Mouse (Mus musculus) embryonic facial prominence, embryonic 15.5 days (tissue): ENCODE measurements around the gene Gm36210. TPM values are rescaled to one million over a fixed set of nuclear protein-coding genes. Genes with fewer than 3 reads are reported as not detected.
"Not testable (repeated sequence)": the region's sequence is repeated elsewhere in the genome, so short reads cannot be mapped to it uniquely, and the experiment has no call there.

Source experiments
- ATAC-seq: fragments of 200-750 bp; cut with Nextera tagmentation; 2 replicates; pipeline ENCODE4 v1.8.0; 2017; ENCODE audit warnings: low read depth, moderate TSS enrichment; ENCODE audit not compliant: insufficient number of reproducible peaks, low FRiP score, low TSS enrichment
- H3K27ac ChIP-seq: fragments of 300-500 bp; sonication (generic); replicated peaks from 2 replicates; pipeline ENCODE4 v1.5.1; 2015; ENCODE audit warnings: mild to moderate bottlenecking, inconsistent platforms
- H3K27me3 ChIP-seq: fragments of 300-500 bp; sonication (generic); 2 replicates; pipeline ENCODE4 v1.6.1; 2015; ENCODE audit warnings: inconsistent platforms
- H3K36me3 ChIP-seq: fragments of 300-500 bp; sonication (generic); 2 replicates; pipeline ENCODE4 v1.6.1; 2015; ENCODE audit warnings: mild to moderate bottlenecking, inconsistent platforms
- H3K4me1 ChIP-seq: fragments of 300-500 bp; sonication (generic); 2 replicates; pipeline ENCODE4 v1.6.1; 2015; ENCODE audit warnings: inconsistent platforms
- H3K4me2 ChIP-seq: fragments of 300-500 bp; sonication (generic); replicated peaks from 2 replicates; pipeline ENCODE4 v1.6.1; 2015; ENCODE audit warnings: mild to moderate bottlenecking, inconsistent platforms
- H3K4me3 ChIP-seq: fragments of 300-500 bp; sonication (generic); replicated peaks from 2 replicates; pipeline ENCODE4 v1.5.1; 2015; ENCODE audit warnings: mild to moderate bottlenecking, inconsistent platforms
- H3K9ac ChIP-seq: fragments of 300-500 bp; sonication (generic); 2 replicates; pipeline ENCODE4 v1.6.1; 2015; ENCODE audit warnings: inconsistent platforms
- H3K9me3 ChIP-seq: fragments of 300-500 bp; sonication (generic); replicated peaks from 2 replicates; pipeline ENCODE4 v1.6.1; 2016; ENCODE audit warnings: inconsistent platforms
- WGBS: fragments of 180-500 bp; shearing (Covaris S2); methylation state at CpG from one replicate; pipeline ENCODE4 v1.1.7; 2015; 5-methylcytosine and 5-hydroxymethylcytosine counted together
- polyA plus RNA-seq: library from polyadenylated mRNA; unstranded; fragments of >200 nt; fragmentation: Nextera tagmentation; extraction: Ambion mirVana; gene quantifications from 2 replicates; pipeline ENCODE4 v1.2.1, GENCODE M21; 2015

Gene Gm36210
- polyA plus RNA-seq, 1 experiment from 2014 or later, result not detected

DNA sequence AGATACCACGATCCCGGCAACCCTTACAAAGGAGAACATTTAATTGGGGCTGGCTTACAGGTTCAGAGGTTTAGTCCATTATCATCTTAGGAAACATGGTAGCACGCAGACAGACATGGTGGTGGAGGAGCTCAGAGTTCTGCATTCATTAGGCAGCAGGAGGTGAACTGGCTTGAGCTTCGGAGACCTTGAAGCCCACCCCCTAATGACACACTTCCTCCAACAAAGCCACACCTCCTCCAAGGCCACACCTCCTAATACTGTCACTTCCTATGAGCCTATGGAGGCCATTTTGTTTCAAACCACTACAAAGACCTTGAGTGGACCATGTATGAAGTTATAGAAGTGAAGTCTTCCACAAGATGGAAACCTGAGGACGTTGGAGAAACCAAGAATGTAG lies 5.9 kb upstream of the Gm36210 start:
- 61% methylated on average over 5 of the region's 5 CpGs for WGBS

DNA sequence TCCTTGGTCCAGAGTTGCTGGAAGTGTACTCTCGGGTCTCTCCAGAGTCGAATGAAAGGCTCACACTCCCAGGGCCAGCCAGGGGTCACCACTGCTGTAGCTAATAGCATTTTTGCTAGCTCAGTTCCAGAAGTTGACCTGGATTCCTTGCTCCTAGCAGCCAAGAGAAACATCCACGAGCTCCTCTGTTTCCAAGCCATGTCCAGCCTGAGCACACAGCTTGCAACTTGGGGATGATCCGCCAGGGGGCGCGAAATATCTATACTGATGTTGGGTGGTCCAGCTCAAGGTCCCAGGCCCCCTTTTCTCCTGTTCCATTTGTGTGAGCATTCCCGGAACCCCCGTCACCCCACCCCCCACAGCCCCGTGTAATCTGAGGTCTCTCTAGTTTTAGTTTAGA lies 5.2 kb upstream of the Gm36210 start:
- H3K4me1 ChIP-seq, result peaks cover 14% of the 10 kb centered on the region
- no peaks in the 10 kb centered on the region for H3K27me3 ChIP-seq
- H3K9me3 ChIP-seq, result no peaks in the 10 kb centered on the region
- ATAC-seq, result no peak
- H3K4me3 ChIP-seq, result no peak overlapping the region
- H3K4me2 ChIP-seq, result no peak overlapping the region
- no peaks in the 10 kb centered on the region for H3K36me3 ChIP-seq
- 27% methylated on average over 9 of the region's 9 CpGs for WGBS
- no peak overlapping the region for H3K9ac ChIP-seq
- no peak overlapping the region for H3K27ac ChIP-seq

More for the DNA sequence above, 5.9 kb upstream of the Gm36210 start:
- Histone ChIP-seq H3K9me3 (no peaks in the 10 kb centered on the region), H3K36me3 (peaks cover 3% of the 10 kb centered on the region; the same call in 1 of the 2 replicates), H3K4me3 (no peak overlapping the region), H3K4me2 (no peak overlapping the region), H3K27ac (no peak overlapping the region), H3K9ac (no peak overlapping the region), H3K27me3 (no peaks in the 10 kb centered on the region), H3K4me1 (peaks cover 21% of the 10 kb centered on the region)
- ATAC-seq, result no peak

DNA sequence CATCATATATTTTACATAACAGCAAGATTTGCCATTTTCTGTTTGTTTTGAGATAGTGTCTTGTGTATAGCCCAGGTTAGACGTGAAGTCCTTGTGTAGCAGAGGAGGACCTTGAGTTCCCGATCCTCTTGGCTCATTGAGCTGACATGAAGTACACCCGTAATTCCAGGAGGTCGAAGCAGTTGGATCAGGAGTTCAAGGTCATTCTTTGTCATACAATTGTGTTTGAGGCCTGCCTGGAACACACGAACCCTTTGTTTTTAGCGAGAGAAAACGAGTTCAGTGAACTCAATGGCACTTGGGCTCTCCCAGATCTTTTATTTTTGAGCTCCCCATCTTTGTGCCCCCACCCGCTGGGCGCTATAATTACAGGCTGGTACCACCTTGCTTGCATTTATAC lies 3.9 kb downstream of the Gm36210 start:
- Histone ChIP-seq H3K27me3 (peaks cover 6% of the 10 kb centered on the region; the same call in 1 of the 2 replicates), H3K4me1 (peaks cover 15% of the 10 kb centered on the region), H3K4me2 (no peak overlapping the region), H3K4me3 (no peak overlapping the region), H3K27ac (no peak overlapping the region), H3K9me3 (no peaks in the 10 kb centered on the region), H3K36me3 (no peaks in the 10 kb centered on the region), H3K9ac (no peak overlapping the region)
- WGBS, result 85% methylated on average over 9 of the region's 9 CpGs
- ATAC-seq, result no peak

DNA sequence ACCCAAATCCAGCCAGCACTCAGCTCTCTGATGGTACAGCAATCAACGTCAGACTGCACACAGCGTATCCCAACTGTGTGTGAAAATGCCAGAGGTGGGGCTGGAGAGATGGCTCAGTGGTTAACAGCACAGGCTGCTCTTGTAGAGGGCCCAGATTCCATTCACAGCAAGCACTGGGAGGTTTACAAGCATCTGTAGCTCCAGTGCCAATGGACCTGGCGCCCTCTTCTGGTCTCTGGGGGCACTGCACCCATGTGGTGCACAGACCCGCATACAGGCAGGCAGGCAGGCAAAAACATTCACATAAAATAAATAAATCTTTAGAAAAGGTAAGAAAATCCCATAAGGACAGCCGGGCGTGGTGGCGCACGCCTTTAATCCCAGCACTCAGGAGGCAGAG lies 5.1 kb downstream of the Gm36210 start:
- Histone ChIP-seq H3K4me1 (peaks cover 15% of the 10 kb centered on the region), H3K27ac (no peak overlapping the region), H3K9ac (no peak overlapping the region), H3K27me3 (peaks cover 6% of the 10 kb centered on the region; the same call in 1 of the 2 replicates), H3K36me3 (no peaks in the 10 kb centered on the region), H3K4me3 (no peak overlapping the region), H3K9me3 (no peaks in the 10 kb centered on the region), H3K4me2 (no peak overlapping the region)
- WGBS, result 49% methylated on average over 8 of the region's 8 CpGs
- no peak for ATAC-seq

DNA sequence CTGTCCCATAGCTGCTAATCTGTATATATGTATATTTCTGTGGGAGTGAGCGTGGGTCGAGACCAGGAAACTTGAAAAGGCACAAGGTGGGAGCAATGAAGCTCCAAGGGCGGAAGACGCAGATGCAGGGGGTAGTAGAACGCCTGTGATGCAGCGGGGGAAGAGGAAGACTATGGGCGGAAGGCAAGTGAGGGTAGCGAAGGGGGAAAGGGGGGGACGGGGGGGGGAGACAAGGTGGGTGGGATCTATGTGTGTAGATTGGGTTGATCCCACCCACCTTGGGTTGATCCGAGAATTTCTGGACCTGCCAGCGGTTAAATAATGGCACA lies 5.8 kb downstream of the Gm36210 start:
- H3K4me1 ChIP-seq, result peaks cover 15% of the 10 kb centered on the region
- peak overlapping the region; percentile 33 for H3K4me3 ChIP-seq
- WGBS, result 23% methylated on average over 11 of the region's 11 CpGs
- H3K4me2 ChIP-seq, result peak overlapping the region; percentile 48
- no peak for ATAC-seq
- H3K27ac ChIP-seq, result 0 out of 2 replicates have a peak overlapping the region, but pooled peaks have one; percentile 17
- peaks cover 6% of the 10 kb centered on the region; the same call in 1 of the 2 replicates for H3K27me3 ChIP-seq
- H3K9me3 ChIP-seq, result no peaks in the 10 kb centered on the region
- H3K9ac ChIP-seq, result no peak overlapping the region
- H3K36me3 ChIP-seq, result no peaks in the 10 kb centered on the region

DNA sequence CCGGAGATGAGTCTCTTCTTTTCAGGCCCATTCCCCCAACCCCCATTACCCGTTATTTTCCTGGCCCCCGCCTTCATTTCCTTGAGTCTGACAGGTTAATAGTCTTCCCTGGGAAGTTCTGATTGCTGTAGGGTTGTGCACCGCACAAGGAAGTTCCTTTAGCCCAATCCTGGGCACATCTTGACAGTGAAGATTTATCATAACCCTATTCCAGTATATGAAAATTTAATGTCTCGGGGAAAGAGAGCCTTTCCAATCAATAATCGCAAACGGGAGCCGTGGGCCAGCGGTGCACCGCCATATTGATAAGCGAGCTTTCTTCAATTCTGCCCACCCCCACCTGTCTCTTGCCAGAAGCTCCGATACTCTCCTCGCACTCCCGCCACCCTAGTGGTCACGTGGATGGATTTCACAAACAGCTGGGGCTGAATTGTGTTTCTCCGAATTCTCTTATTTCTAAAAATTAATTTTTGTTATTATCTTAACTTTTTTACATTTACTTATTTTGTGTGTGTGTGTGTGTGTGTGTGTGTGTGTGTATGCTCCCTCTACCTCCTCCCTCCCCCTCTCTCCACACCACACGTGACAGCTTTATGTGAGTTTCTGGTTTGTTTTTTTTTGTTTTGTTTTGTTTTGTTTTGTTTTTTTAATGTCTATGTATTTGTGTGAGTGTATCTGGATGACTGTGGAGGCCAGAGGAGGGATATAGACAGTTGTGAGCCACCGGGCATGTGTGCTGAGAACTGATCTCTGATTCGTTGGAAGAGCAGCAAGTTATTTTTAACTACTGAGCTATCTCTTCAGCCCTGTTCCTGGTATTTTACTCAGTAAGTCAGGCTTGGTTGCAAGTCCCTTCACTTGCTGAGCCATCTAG lies 6.4 kb downstream of the Gm36210 start:
- peak overlapping the region; percentile 48 for H3K4me2 ChIP-seq
- H3K36me3 ChIP-seq, result no peaks in the 10 kb centered on the region
- H3K4me3 ChIP-seq, result peak overlapping the region; percentile 33
- H3K4me1 ChIP-seq, result peaks cover 15% of the 10 kb centered on the region
- peaks cover 6% of the 10 kb centered on the region; the same call in 1 of the 2 replicates for H3K27me3 ChIP-seq
- H3K9me3 ChIP-seq, result no peaks in the 10 kb centered on the region
- H3K27ac ChIP-seq, result 0 out of 2 replicates have a peak overlapping the region, but pooled peaks have one; percentile 17
- WGBS, result 4% methylated on average over 19 of the region's 19 CpGs
- no peak for ATAC-seq
- peak overlapping the region; percentile 15; the same call in 1 of the 2 replicates for H3K9ac ChIP-seq

DNA sequence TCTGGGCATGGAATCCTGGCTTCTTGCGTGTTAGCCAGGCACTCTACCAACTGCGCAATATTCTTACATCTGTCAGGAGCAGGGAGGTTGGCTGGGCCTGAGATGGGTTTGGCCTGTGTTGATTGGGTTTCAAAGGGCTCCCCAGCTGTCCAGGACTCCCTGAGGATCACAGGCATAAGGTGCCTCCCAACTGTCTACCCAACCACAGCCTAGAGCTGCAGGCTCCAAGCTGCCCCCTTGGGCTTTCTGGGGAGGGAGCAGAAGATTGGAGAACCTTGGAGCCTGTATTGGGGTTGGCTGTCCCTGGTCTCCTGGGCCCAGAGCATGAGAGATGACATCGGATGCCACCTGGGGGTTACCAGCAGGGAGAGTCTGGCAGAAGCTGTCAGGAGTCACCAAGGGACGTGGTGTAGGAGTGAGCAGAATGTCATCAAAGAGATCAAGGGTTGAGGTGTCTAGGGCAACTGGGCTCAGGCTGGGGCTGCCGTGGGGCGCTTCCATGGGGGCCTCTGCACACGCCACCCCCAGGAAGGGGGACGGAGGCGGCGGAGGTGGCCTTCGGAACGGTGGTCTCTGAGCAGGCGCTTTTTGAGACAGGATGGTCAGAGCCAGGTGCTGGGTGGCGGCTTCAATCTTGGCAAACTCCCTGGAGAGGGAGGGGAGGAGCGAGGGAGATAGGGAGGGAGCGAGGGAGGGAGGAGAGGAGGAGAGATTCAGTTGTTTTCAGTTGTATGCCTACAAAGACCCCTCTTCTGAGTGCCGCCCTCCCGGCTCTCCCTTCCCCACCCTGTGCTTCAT lies 7.3 kb downstream of the Gm36210 start:
- Histone ChIP-seq H3K4me2 (peak overlapping the region; percentile 48), H3K4me3 (peak overlapping the region; percentile 33), H3K27ac (no peak overlapping the region; the same call in 1 of the 2 replicates), H3K36me3 (no peaks in the 10 kb centered on the region), H3K9me3 (no peaks in the 10 kb centered on the region), H3K4me1 (peaks cover 15% of the 10 kb centered on the region), H3K27me3 (peaks cover 6% of the 10 kb centered on the region; the same call in 1 of the 2 replicates), H3K9ac (no peak overlapping the region)
- peak; percentile 74; the same call in 1 of the 2 replicates for ATAC-seq
- WGBS, result 18% methylated on average over 17 of the region's 18 CpGs

DNA sequence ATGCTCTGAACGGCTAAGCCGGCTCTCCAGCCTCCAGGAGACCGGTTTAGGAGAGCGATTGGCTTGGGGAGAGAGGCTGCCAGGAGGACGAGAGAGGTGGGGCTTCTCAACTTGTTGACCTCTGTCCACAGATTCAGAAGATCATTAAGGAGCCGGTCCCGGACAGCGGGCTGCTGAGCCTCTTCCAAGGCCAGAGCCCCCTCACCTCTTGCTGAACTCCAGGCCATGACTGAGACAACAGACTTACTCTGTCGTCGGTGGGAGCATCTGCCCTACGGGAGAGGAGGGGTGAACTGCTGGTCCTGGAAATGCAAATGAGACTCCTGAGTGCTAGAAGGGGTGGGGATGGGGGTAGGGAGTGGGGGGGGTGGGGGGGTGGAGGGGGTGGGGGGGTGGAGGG lies 11.1 kb downstream of the Gm36210 start:
- Histone ChIP-seq H3K4me3 (no peak overlapping the region), H3K4me2 (no peak overlapping the region), H3K4me1 (peaks cover 11% of the 10 kb centered on the region), H3K27me3 (peaks cover 6% of the 10 kb centered on the region; the same call in 1 of the 2 replicates), H3K9ac (no peak overlapping the region), H3K9me3 (no peaks in the 10 kb centered on the region), H3K27ac (no peak overlapping the region), H3K36me3 (no peaks in the 10 kb centered on the region)
- no peak for ATAC-seq
- 58% methylated on average over 11 of the region's 11 CpGs for WGBS

DNA sequence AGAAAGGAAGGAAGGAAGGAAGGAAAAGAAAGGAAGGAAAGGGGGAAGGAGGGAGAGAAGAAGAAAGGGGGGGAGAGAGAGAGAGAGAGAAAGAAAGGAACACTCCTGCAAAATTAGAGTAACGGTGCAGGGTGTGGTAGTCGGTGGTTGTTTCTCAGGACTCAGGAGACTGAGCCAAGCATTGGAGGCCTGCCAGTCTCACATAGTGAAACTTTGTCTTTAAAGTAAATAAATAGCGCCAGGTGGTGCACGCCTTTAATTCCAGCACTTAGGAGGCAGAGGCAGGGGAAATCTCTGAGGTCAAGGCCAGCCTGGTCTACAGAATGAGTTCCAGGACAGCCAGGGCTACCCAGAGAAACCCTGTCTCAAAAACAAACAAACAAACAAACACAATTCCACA lies 19.6 kb downstream of the Gm36210 start:
- 54% methylated on average over 4 of the region's 4 CpGs for WGBS
- Histone ChIP-seq H3K9ac (no peak overlapping the region), H3K27ac (no peak overlapping the region), H3K4me1 (no peaks in the 10 kb centered on the region), H3K4me3 (no peak overlapping the region), H3K27me3 (no peaks in the 10 kb centered on the region), H3K36me3 (no peaks in the 10 kb centered on the region), H3K4me2 (no peak overlapping the region), H3K9me3 (no peaks in the 10 kb centered on the region)
- ATAC-seq, result no peak

DNA sequence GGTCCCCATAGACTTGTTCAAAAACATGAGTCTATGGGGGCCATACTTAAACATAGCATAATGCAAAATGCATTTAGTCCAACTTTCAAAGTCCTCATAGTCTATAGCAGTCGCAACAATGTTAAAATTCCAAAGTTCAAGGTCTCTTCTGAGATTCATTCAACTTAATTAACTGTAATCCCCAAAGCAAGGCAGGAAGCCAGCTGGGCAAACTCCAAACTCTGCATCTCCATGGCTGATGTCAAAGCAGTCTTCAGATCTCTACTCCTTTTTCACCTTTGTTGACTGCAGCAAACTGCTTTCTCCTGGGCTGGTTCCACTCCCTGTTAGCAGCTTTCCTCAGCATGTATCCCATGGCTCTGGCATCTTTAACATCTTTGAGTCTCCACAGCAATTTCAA lies 27.3 kb downstream of the Gm36210 start:
- not testable (repeated sequence) for H3K36me3 ChIP-seq, ATAC-seq, H3K4me2 ChIP-seq, H3K27ac ChIP-seq, H3K4me3 ChIP-seq, H3K9me3 ChIP-seq, H3K27me3 ChIP-seq, H3K9ac ChIP-seq
- 81% methylated on average over 1 of the region's 1 CpGs for WGBS
- peaks cover 15% of the 10 kb centered on the region for H3K4me1 ChIP-seq

DNA sequence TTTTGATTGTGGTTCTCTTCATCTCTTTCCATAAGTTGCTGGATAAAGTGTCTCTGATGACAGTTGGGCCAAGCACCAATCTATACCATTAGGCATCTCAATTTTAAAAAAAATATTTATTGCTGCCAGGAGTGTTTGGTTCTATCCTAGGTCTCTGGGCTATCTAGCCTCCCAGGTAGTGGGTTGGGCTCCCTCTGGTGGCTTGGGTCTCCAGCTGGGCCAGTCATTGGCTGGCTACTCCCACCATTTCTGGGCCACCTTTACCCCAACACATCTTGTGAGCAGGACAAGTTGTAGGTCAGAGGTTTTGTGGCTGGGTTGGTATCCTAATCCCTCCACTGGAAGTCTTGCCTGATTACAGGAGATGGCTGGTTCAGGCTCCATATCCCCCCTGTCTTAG lies 28.1 kb downstream of the Gm36210 start:
- ATAC-seq, result no peak
- Histone ChIP-seq H3K4me2 (no peak overlapping the region), H3K4me1 (peaks cover 15% of the 10 kb centered on the region), H3K27ac (no peak overlapping the region), H3K4me3 (no peak overlapping the region), H3K27me3 (no peaks in the 10 kb centered on the region), H3K36me3 (no peaks in the 10 kb centered on the region), H3K9me3 (no peaks in the 10 kb centered on the region), H3K9ac (0 out of 2 replicates have a peak overlapping the region, but pooled peaks have one; percentile 56)
